Mouse (Mus musculus): ENCODE data around the gene St8sia2.

The St8sia2 gene

DNA sequence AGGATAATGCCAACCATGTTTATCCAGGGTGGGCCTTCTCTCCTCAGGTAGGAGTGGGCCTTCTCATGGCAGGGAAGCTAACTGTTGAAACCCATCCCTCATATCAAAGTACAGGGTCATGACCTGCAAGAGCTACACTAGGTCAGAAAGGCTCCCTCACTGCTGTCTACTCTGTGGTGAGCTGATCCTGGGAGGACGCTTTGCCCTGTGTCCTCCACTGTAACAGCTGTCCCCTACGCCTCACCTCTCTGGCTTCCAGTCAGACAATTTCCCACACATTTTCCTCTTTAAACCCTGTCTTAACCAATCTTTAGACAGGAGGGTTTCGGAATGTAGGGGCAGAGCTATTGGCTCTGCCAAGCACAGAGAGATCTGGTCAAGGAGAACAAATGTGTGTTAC lies 48.3 kb downstream of the St8sia2 start:
- no peak for DNase-seq

GRCm38 (mm10) chr7:73962431-73962830 lies 51.1 kb downstream of the St8sia2 start:
- no peak for DNase-seq

DNA sequence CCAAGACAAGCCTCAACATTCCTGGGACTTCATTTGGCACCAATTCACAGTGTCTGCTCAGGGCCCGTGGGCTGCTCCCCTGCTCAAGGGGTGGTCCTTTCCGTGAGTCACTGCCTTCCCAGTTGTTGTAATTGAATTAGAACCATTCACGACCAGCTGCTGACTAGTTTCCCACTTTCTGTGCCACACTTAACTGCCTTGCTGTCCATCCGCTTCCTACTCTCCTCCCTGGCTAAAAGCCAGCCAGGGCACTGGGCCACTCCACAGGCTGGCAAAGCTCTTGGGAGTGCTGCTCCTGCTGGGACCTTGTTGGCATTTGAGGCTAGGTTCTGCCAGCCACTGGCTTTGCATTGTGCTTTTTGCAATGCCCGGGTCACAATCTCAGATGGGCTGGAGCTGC lies 59.0 kb downstream of the St8sia2 start:
- no peak for DNase-seq

- no peak for DNase-seq
Observed at GRCm38 (mm10) chr7:73953131-73953530, 60.4 kb downstream of the St8sia2 start.

DNA sequence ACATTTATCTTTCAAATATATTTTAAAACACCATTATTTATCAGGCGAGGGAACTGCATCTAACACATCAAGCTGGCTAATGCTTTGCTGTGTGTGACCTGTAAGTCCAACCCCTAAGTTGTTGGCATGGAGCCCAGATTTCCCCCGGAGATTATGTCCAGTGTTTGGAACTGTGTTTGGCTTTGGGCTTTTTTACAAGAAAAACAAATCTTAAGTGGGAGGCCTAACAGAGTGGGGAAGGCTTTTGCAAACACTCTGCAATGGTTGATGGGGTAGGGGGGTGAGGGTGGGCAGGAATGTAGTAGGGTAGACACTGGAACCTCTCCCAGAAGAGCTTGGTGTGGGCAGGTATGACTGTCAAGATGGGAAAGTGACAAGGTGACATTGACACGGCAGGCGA lies 71.8 kb downstream of the St8sia2 start:
- no peak for DNase-seq

GRCm38 (mm10) chr7:73939236-73939635 lies 74.3 kb downstream of the St8sia2 start:
- DNase-seq, result no peak

DNA sequence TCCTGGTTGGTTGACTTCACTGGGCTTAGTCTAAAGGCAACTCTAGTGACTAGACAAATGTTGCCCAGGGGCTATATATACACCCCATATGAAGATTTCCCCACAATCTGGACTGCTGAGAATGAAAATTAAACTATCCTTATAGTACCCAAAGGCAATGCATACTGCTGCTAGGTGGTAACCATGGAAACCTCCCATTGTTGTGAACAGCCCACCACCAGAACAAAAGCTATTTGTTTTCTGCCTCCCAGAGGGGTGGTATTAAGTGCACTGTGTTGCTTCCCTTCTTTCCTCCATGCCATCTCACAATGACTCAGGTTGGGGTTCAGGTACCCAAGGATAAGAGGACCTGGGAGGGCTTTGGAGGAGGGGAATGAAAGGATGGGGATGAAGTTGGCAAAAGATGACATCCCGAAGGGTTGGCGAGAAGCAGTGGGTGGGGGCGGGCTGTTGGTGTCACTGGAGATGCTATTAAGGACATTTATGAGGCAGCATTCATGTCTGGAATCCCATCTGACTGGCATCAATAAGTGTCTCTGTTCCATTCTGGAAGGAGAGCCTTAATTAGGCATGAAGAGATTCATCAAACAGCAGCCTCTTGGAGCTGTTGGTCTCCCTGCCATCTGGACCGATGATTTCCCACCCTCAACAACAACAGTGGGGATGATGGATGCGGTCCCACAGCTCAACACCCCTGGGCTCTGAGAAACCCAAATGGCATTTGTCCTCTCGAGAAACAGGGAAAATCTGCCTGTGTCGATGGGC lies 75.3 kb downstream of the St8sia2 start:
- no peak for DNase-seq

DNA sequence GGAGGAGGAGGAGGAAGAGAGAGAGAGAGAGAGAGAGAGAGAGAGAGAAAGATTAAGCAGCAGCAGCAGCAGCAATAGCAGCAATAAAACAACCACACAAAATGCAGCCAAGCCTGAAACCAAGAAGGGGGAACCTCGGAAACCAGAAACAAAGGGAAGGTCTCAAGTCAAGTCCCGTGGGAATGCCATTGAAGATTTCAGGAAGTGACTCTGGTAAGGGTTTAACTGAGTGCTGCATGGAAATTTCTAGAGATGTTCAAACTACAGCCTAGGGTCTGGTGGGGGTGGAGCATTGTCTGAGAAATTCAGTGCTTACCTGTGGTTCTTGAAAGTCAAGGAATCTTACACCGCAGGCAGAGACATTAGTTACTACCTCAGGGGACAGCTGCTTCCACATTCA lies 77.4 kb downstream of the St8sia2 start:
- no peak for DNase-seq

- no peak for DNase-seq
Observed at GRCm38 (mm10) chr7:73935703-73936102, 77.8 kb downstream of the St8sia2 start.

GRCm38 (mm10) chr7:73933036-73933435 lies 80.5 kb downstream of the St8sia2 start:
- no peak for DNase-seq

- DNase-seq, result no peak
Observed at GRCm38 (mm10) chr7:73920921-73921485, 92.5 kb downstream of the St8sia2 start.

DNA sequence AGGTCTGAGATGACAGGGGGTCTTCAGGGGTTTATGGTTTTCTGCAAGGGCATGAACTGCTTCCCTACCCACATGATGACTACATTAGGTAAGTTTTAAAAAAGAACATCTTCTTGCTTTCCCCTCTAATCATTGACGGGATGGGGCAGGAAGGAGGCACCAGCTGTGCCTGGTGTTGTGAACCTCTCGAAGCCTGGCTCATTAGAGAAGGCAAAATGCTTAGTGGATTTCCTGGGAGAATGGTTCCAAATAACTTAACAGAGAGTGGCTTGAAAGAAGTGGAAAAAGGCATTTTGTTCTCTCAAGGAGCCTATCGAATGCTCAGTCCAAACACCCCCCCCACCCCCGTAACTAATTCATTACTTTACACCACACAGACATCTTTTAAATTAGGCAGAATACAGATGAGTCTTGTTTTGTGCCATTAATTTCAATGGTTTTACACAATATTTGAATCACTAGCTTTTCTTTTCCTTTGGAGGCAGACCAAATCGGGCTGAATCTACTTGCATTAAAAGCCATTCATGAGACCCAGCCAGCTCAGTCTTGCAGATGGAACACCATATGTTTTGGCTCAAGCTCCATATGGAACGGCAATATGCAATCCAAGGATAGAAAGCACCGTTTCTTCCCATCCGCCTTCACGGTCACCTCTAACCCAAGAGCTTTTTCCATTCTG lies 95.7 kb downstream of the St8sia2 start:
- peak; percentile 85 for DNase-seq

- DNase-seq, result no peak
Observed at GRCm38 (mm10) chr7:73911899-73912298, 101.6 kb downstream of the St8sia2 start.

GRCm38 (mm10) chr7:73910843-73911242 lies 102.6 kb downstream of the St8sia2 start:
- DNase-seq, result no peak

DNA sequence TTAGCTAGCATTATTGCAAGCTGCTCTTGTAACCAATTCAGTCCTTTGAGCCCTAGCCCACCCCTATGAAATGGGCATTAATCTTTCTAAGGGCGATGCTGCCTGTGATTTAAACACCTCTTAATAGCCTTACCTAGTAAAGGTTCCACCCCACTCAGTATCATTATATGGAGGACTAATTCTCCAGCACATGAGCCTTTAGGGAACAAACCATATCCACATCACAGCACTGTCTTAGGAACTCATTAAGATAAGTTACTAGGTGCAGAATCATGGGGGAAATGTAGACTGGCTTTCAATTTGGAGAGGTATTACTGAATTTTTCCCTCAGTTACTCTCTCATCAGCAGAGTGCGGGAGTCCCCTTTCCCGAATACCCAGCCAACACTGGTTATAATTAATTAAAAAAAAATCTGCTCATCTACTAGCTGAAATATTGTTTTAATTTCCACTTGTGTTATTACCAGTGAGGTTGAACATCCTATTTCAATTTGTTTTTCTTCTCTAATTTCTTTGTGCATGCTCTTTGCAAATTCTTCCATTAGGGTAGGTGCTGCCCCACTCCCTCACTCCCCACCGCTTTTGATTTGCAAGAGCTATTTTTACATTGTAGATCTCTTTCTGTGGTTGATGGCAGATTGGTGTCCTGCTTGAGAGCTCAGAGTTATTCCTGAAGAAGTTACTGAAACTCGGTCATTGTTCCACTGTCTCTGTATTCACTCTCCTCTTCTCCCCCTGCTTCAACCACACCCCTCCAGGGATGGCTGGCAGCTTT lies 103.9 kb downstream of the St8sia2 start:
- no peak for DNase-seq

DNA sequence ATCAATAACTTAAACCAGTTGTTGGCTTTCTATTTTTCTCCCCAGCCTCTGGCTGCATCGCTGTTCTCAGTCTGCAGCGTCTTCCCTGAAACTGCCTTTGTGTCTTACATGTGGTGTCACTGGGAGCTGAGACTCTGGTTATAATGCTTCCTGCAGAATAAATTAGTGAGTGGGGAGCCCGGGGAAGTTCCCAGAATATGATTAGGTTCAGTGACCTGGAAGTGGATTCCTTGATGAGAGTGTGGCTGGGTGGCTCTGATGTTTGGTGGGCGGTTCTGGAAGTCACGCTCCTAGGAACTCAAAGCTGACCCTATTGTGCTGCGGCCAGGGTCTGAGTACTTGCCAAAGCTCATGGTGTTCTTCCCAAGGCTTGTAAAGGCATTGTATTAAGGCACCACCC lies 119.0 kb downstream of the St8sia2 start:
- DNase-seq, result no peak

GRCm38 (mm10) chr7:73891830-73892229 lies 121.7 kb downstream of the St8sia2 start:
- no peak for DNase-seq

DNA sequence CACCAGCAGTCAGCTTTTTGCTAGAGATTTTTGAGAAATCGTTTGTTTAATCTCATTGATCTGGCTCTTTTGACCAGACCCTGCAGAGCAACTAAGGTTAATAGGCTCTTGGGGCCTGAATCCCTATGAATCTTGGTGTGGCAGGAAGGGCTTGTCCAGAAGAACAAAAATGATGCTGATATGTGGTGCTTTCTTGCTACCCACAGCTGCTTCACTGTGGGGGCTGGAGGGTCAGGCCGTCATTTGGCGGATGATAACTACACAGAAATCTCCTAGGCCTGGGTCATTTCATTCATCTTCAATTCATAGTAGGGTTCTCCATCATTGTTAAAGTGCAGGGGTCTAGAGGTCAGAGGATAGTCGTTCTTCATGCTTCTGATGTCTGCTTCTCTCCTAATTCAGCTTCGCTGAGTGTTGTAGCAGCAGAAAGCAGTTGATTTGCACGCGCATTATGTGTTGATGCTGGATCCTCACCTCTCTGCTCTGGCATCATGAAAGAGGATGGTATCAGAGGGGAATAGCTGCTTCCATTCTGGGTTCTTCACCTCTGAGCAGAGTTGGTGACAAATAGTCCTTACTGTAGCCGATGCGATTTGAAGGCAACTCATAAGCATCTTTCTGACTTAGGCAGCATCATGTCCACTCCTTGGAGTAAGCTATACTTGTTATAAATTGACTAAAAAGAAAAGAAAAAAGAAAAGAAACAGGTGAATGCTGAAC lies 122.4 kb downstream of the St8sia2 start:
- no peak for DNase-seq

DNA sequence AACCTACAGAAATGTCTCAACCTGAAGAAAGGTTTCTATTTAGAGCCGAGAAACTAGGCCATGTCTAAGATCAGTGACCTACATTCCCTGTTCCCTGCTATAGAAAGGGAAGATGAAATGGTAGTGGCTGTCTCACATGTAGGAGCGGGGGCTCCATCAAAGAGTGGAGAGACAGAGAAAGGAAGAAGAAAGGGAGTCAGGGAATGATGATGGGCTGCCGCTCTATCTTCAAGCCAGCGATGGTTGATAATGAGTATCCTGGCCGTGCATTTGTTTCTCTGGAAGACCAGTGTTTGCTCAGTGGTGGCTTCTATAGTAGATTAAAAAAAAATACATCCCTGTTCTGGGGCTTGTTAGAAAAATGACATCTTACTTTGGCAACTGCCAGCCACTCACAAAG lies 123.0 kb downstream of the St8sia2 start:
- no peak for DNase-seq
